Mouse (Mus musculus): Measurements from ENCODE around the gene Casz1. TPM values are rescaled to one million over a fixed set of nuclear protein-coding genes. Genes with fewer than 3 reads are reported as not detected.

The Casz1 gene
- polyA plus RNA-seq, 1 experiment from 2014 or later: 16.1 TPM

DNA sequence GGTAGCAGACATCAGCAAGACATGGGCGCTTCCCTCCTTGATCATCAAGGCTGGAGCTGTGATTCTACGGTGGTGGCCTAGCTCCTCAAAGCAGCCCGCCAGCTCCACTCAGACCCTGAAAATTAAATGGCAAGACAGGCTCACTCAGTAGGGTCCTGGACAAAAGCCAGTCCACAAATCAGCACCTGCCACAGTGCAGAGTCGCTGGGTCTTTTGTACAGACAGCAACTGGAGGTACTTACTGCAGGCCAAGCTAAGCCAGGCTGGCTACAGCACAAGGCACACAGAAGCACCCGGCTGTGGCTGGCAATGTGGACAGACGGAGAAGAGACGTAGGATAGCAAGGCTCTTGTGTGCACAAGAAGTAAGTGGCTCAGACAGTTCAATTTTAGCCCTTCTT, 170.6 kb downstream of the Casz1 start:
- no peak overlapping the region for H3K27ac ChIP-seq (ENCODE audit: low read depth, low read length)
- no peaks in the 10 kb centered on the region for H3K9me3 ChIP-seq (ENCODE audit: control insufficient read depth, low read length)
- peaks cover 26% of the 10 kb centered on the region for H3K4me1 ChIP-seq (ENCODE audit: control insufficient read depth, insufficient read depth, low read length)
- no peak overlapping the region for H3K4me3 ChIP-seq (ENCODE audit: low read depth, low read length)
- no peaks in the 10 kb centered on the region for H3K27me3 ChIP-seq (ENCODE audit: control insufficient read depth, insufficient read depth, low read length)
- 31% methylated on average over 7 of the region's 7 CpGs for WGBS
- 0 out of 2 replicates have a peak, but pooled peaks have one; percentile 45 for ATAC-seq (ENCODE audit: low read depth)
- no peak overlapping the region for H3K9ac ChIP-seq (replicated peaks; ENCODE audit: low read depth, low read length)
- no peak overlapping the region for H3K4me2 ChIP-seq (ENCODE audit: low read depth, low read length)
- H3K36me3 ChIP-seq (ENCODE audit: control insufficient read depth, insufficient read depth, low read length): no peaks in the 10 kb centered on the region

DNA sequence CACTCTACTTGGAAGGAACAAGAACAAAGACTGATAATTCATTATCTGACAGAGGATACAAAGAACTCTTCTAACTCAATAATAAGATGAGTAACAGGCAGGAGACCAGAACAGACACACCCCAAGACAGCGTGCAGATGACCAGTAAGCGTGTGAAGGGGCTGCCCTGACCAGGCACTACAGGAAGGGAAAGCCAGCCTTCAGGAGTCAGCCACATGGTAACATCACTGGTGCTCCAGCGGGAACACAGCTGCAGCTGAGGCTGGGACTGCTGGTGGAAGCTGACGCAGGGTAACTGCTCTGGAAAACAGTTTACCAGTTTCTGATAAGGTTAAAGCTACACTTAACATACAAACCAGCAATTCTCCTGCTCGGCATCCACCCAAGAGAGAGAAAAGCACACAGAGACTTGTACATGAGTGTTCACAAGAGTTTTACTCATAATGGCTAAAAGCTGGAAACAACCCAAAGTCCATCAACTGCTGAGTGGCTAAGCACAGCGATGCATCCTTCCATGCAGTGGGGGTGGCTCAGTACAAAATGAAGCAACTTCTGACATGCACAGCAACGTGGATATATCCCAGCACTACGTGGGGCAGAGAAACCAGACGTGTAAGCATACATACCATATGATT, 174.1 kb downstream of the Casz1 start:
- 44% methylated on average over 9 of the region's 9 CpGs for WGBS
- no peak overlapping the region; the same call in 1 of the 2 replicates for H3K27ac ChIP-seq (ENCODE audit: low read depth, low read length)

DNA sequence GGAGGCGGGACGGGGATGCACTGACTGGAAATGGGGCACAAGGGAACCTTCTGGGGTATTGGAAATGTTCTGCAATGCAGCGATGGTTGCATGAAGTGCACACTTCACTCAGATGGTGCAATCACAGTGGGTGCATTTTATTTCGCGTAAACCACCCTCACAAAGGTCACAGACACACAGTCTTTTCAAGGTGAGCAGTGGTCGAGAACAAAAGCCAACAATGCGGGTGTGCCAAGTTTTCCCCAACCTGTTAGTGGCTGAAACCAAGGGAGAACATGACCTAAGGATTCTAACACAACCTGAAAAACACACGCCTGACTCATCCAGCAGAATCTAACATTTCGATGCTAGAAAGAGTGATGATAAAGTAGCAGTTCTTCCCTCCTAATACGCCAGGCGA, 174.7 kb downstream of the Casz1 start:
- no peak overlapping the region for H3K9ac ChIP-seq (replicated peaks; ENCODE audit: low read depth, low read length)
- H3K4me1 ChIP-seq (ENCODE audit: control insufficient read depth, insufficient read depth, low read length): peaks cover 22% of the 10 kb centered on the region
- no peak for ATAC-seq (ENCODE audit: low read depth)
- no peaks in the 10 kb centered on the region for H3K27me3 ChIP-seq (ENCODE audit: control insufficient read depth, insufficient read depth, low read length)
- no peak overlapping the region for H3K4me3 ChIP-seq (ENCODE audit: low read depth, low read length)
- no peak overlapping the region for H3K4me2 ChIP-seq (ENCODE audit: low read depth, low read length)
- WGBS: 75% methylated on average over 11 of the region's 11 CpGs
- no peaks in the 10 kb centered on the region for H3K9me3 ChIP-seq (ENCODE audit: control insufficient read depth, low read length)
- no peak overlapping the region for H3K27ac ChIP-seq (ENCODE audit: low read depth, low read length)
- H3K36me3 ChIP-seq (ENCODE audit: control insufficient read depth, insufficient read depth, low read length): no peaks in the 10 kb centered on the region

More for the DNA sequence above, 174.1 kb downstream of the Casz1 start:
- Histone ChIP-seq H3K4me2 (ENCODE audit: low read depth, low read length) (no peak overlapping the region), H3K4me3 (ENCODE audit: low read depth, low read length) (no peak overlapping the region), H3K4me1 (ENCODE audit: control insufficient read depth, insufficient read depth, low read length) (peaks cover 22% of the 10 kb centered on the region), H3K9ac (replicated peaks; ENCODE audit: low read depth, low read length) (no peak overlapping the region), H3K27me3 (ENCODE audit: control insufficient read depth, insufficient read depth, low read length) (no peaks in the 10 kb centered on the region), H3K36me3 (ENCODE audit: control insufficient read depth, insufficient read depth, low read length) (no peaks in the 10 kb centered on the region), H3K9me3 (ENCODE audit: control insufficient read depth, low read length) (no peaks in the 10 kb centered on the region)
- no peak for ATAC-seq (ENCODE audit: low read depth)

DNA sequence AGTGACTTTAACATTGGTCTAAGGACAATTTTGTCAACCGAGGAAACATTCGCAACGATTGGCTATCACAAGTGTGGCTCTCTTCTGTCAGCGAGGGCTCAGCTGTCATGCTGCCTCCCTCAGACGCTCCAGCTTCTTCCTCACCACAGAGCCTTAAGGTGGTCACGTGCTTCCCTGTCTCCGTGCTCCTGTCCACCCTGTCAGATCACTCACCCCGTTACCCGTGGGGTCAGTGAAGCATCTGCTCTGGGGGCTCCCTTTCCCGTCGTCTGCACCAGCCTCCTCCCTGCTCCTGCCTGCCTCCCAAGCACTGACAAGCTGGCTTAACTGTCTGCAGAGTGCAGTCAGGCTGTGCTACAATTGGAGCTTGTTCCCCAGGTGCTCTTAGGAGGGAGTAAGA, 175.6 kb downstream of the Casz1 start:
- WGBS: 57% methylated on average over 11 of the region's 11 CpGs
- no peak for ATAC-seq (ENCODE audit: low read depth)
- H3K4me3 ChIP-seq (ENCODE audit: low read depth, low read length): no peak overlapping the region
- no peak overlapping the region for H3K27ac ChIP-seq (ENCODE audit: low read depth, low read length)
- no peaks in the 10 kb centered on the region for H3K36me3 ChIP-seq (ENCODE audit: control insufficient read depth, insufficient read depth, low read length)
- H3K9me3 ChIP-seq (ENCODE audit: control insufficient read depth, low read length): no peaks in the 10 kb centered on the region
- H3K9ac ChIP-seq (replicated peaks; ENCODE audit: low read depth, low read length): no peak overlapping the region
- peaks cover 21% of the 10 kb centered on the region for H3K4me1 ChIP-seq (ENCODE audit: control insufficient read depth, insufficient read depth, low read length)
- H3K27me3 ChIP-seq (ENCODE audit: control insufficient read depth, insufficient read depth, low read length): no peaks in the 10 kb centered on the region
- H3K4me2 ChIP-seq (ENCODE audit: low read depth, low read length): no peak overlapping the region

DNA sequence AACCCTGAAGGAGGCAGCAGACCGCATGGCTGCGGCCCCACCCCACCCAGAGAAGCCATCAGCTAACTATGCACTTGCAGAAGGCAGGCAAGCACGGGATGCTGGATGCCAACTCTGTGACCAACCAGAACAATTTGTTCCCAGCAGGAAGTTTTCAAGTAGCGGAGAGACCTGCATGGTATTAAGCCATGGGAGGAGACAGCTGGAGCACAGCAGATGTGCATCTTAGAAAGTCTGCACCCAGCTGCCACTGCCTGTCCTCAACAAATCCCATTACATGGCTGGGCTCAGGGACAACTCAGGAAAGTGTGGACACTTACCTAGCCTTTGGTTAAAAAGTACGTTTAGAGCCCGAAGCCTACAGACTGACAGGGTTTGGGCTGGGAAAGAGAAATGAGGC, 178.0 kb downstream of the Casz1 start:
- Histone ChIP-seq H3K4me2 (ENCODE audit: low read depth, low read length) (no peak overlapping the region), H3K27me3 (ENCODE audit: control insufficient read depth, insufficient read depth, low read length) (no peaks in the 10 kb centered on the region), H3K9ac (replicated peaks; ENCODE audit: low read depth, low read length) (no peak overlapping the region), H3K36me3 (ENCODE audit: control insufficient read depth, insufficient read depth, low read length) (no peaks in the 10 kb centered on the region), H3K27ac (ENCODE audit: low read depth, low read length) (no peak overlapping the region), H3K9me3 (ENCODE audit: control insufficient read depth, low read length) (no peaks in the 10 kb centered on the region), H3K4me3 (ENCODE audit: low read depth, low read length) (no peak overlapping the region), H3K4me1 (ENCODE audit: control insufficient read depth, insufficient read depth, low read length) (peaks cover 38% of the 10 kb centered on the region)
- 67% methylated on average over 6 of the region's 6 CpGs for WGBS
- ATAC-seq (ENCODE audit: low read depth): no peak

DNA sequence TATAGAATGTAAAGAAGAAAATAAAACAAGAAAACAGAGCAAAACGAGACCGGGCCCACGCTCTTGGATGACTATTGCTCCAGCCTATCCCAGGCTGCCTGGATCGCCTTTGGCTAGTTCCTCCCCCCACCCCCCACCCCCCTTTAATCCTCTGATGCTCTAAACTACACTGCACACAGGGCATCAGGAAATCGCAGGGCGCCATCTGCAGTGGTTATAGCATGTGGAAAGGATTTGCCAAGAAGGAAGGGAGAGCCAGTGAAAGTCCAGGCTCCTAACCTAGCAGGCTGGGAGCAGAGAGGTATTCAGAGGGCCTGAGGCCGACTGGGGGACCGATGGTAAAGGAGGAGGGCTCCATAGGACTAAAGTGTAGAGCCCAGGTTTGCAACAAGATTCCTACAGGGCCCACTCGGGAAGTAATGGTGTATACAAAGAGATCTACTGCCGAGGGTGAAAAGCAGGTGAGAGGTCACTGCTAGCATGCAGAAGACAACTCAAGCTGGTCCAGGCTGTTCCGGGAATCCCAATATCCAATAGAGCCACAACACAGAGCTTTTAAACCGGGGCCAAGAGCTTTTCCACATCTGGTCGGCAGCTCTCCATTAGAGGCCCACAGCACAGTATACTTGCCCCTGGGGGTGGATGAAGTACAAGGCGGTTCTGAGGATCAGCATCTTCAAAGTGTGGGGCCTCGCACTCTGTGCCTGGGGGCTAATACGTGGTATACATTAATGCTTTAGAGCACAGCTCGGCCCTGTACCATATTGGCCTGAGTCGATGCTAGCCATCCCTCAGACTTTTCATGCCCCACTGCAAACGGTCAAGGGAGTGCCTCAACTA, 180.7 kb downstream of the Casz1 start:
- Histone ChIP-seq H3K9ac (replicated peaks; ENCODE audit: low read depth, low read length) (peak overlapping the region; percentile 21; the same call in 1 of the 2 replicates), H3K9me3 (ENCODE audit: control insufficient read depth, low read length) (no peaks in the 10 kb centered on the region), H3K4me1 (ENCODE audit: control insufficient read depth, insufficient read depth, low read length) (peaks cover 53% of the 10 kb centered on the region), H3K27ac (ENCODE audit: low read depth, low read length) (peak overlapping the region; percentile 67), H3K36me3 (ENCODE audit: control insufficient read depth, insufficient read depth, low read length) (no peaks in the 10 kb centered on the region), H3K4me3 (ENCODE audit: low read depth, low read length) (no peak overlapping the region), H3K4me2 (ENCODE audit: low read depth, low read length) (no peak overlapping the region), H3K27me3 (ENCODE audit: control insufficient read depth, insufficient read depth, low read length) (no peaks in the 10 kb centered on the region)
- 58% methylated on average over 19 of the region's 19 CpGs for WGBS
- ATAC-seq (ENCODE audit: low read depth): no peak

DNA sequence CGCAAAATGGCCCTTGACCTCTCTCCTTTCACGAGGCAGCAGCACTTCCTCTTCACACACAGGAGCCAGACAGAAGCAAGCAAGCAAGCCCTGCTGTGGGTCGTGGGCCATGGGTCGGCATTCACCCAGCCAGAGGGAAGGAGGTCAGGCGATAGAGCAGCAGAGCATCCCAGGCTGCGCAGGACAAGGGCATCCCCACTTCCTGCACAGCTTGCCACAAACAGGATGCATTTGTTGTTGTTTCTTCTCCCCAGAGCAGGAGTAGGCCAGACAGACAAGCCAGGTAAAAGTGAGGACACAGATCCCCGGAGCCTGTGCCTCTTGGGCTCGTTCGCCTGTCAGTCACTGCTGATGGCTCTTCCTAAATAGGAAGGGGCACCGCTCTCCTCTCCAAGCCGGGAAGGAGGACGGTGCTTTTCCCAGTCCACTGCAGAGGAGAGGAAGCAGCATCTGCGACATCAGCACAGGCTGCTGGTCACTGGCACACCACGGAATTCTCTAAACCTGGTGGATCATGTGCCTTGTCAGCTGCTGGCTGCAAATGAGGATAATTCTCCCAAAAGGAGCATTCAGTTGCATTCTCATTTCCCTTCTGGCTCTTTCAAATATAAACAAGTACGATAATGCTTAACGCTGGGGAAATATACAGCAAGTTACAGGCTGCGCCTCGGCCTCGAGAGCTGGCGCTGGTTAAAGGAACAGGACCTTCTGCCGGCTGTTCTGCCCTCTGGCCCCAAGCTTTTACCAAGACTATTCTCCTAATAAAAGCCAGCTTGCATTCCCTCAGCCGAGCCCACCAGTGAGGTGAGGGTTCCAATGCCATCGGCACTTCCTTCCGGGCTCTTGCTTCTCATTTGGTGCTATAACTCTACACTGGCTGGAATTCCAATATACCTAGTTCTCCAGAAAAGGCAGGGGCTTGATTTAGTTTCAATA, 181.6 kb downstream of the Casz1 start:
- Histone ChIP-seq H3K4me1 (ENCODE audit: control insufficient read depth, insufficient read depth, low read length) (peaks cover 57% of the 10 kb centered on the region), H3K27me3 (ENCODE audit: control insufficient read depth, insufficient read depth, low read length) (no peaks in the 10 kb centered on the region), H3K4me2 (ENCODE audit: low read depth, low read length) (no peak overlapping the region), H3K9me3 (ENCODE audit: control insufficient read depth, low read length) (no peaks in the 10 kb centered on the region), H3K27ac (ENCODE audit: low read depth, low read length) (peak overlapping the region; percentile 67), H3K9ac (replicated peaks; ENCODE audit: low read depth, low read length) (peak overlapping the region; percentile 21; the same call in 1 of the 2 replicates), H3K36me3 (ENCODE audit: control insufficient read depth, insufficient read depth, low read length) (no peaks in the 10 kb centered on the region), H3K4me3 (ENCODE audit: low read depth, low read length) (no peak overlapping the region)
- ATAC-seq (ENCODE audit: low read depth): no peak
- WGBS: 41% methylated on average over 24 of the region's 24 CpGs

DNA sequence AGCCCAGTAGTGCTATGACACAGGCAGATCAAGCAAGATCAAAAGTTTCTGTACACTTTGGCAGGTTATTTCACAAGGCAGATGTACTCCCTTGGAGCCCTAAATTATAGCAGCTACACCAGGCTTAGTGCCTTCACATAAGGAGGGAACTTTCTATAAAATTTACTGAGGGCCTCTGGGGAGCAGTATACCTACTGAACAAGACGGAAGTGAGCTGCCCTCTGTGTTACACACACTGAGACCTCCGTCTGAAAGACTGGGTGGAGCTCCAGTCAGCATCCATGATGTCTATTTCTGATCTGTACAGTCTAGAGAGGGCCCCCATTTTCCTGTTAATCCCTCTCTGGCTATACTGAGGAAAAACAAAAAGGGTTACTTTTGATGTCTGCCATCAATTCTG, 185.8 kb downstream of the Casz1 start:
- H3K4me1 ChIP-seq (ENCODE audit: control insufficient read depth, insufficient read depth, low read length): peaks cover 52% of the 10 kb centered on the region
- no peaks in the 10 kb centered on the region for H3K36me3 ChIP-seq (ENCODE audit: control insufficient read depth, insufficient read depth, low read length)
- peak overlapping the region; percentile 11; the same call in 1 of the 2 replicates for H3K27ac ChIP-seq (ENCODE audit: low read depth, low read length)
- H3K9me3 ChIP-seq (ENCODE audit: control insufficient read depth, low read length): no peaks in the 10 kb centered on the region
- H3K9ac ChIP-seq (replicated peaks; ENCODE audit: low read depth, low read length): no peak overlapping the region; the same call in 1 of the 2 replicates
- H3K4me3 ChIP-seq (ENCODE audit: low read depth, low read length): no peak overlapping the region
- 0 out of 2 replicates have a peak, but pooled peaks have one; percentile 16 for ATAC-seq (ENCODE audit: low read depth)
- WGBS: 13% methylated on average over 2 of the region's 2 CpGs
- H3K4me2 ChIP-seq (ENCODE audit: low read depth, low read length): no peak overlapping the region
- no peaks in the 10 kb centered on the region for H3K27me3 ChIP-seq (ENCODE audit: control insufficient read depth, insufficient read depth, low read length)
